In the genomic region with DNA sequence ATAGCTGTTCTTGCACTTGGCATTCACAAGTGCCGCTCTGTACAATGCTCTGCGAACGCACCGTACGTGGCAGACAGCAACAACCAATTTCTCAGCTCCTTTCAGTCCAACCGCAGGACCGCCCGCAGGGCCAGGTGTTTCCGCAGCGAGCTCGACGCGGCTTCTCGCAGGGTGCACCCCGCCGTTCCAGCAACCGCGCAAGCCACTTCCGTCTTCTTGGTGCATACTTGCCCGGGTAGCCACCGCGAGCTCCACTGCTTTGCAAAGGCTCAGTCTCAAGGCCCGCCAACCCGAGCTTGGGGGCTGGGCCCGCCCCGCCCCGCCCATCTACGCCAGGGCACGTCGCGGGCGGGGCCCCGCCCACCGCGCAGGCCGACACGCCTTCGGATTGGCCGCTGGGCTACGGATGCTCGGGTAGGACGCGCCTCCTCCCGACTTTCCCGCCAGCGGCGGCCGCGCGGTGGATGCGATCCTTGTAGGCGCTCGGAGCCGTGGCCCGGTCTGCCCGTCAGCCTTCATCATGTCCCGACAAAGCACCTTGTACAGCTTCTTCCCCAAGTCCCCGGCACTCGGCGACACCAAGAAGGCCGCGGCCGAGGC, we compare ENCODE assay signal across 8 mouse cellular contexts. TPM values are rescaled to one million over a fixed set of nuclear protein-coding genes. Genes with fewer than 3 reads are reported as not detected.
DNase-seq lines count a peak whose midpoint lies in the region; ATAC-seq and TF ChIP-seq lines count a peak whose summit lies in the region.

A gene (plus strand): TSS at position 434 of the 600 bp plus-strand sequence.

- H3K9ac ChIP-seq in heart, embryonic 12.5 days: peak within 1 kb of the TSS; percentile 90
- H3K9ac ChIP-seq in kidney, postnatal 0 days (ENCODE audit: low read depth, low read length): peak within 1 kb of the TSS; percentile 75
- peak within 1 kb of the TSS; percentile 94 for H3K9ac ChIP-seq in liver, embryonic 11.5 days (ENCODE audit: low read depth, low read length)
- H3K9ac ChIP-seq in stomach, embryonic 14.5 days (replicated peaks; ENCODE audit: low read depth, low read length): peak within 1 kb of the TSS; percentile 84

- H3K4me2 ChIP-seq in heart, embryonic 12.5 days: peak within 1 kb of the TSS; percentile 74
- peak within 1 kb of the TSS; percentile 58 for H3K4me2 ChIP-seq in kidney, postnatal 0 days (ENCODE audit: low read length)
- H3K4me2 ChIP-seq in liver, embryonic 11.5 days: peak within 1 kb of the TSS; percentile 86
- peak within 1 kb of the TSS; percentile 68 for H3K4me2 ChIP-seq in stomach, embryonic 14.5 days (replicated peaks; ENCODE audit: low read depth, low read length)

- H3K27me3 ChIP-seq in heart, embryonic 12.5 days (replicated peaks): no peaks in the 10 kb centered on the region
- H3K27me3 ChIP-seq in kidney, postnatal 0 days (ENCODE audit: insufficient read depth, low read length): no peaks in the 10 kb centered on the region
- H3K27me3 ChIP-seq in liver, embryonic 11.5 days (replicated peaks; ENCODE audit: control insufficient read depth, insufficient read depth, low read length): no peaks in the 10 kb centered on the region
- no peaks in the 10 kb centered on the region for H3K27me3 ChIP-seq in stomach, embryonic 14.5 days (ENCODE audit: control insufficient read depth, insufficient read depth, low read length)

- DNase-seq in B cell, adult 2 months: peak; percentile 92 to 94
- peak; percentile 97 for DNase-seq in brain, adult 2 months (ENCODE audit: low read depth, low spot score)
- peak; percentile 95 for DNase-seq in kidney, postnatal 0 days (ENCODE audit: low spot score)
- DNase-seq in liver, embryonic 11.5 days (ENCODE audit: low spot score): peak; percentile 89
- peak; percentile 97 for DNase-seq in naive thymus-derived CD4-positive, alpha-beta T cell, adult 2 months (ENCODE audit: low read depth)

- ATAC-seq in erythroblast, adult 5-6 weeks (replicated peaks; ENCODE audit: low FRiP score, poor library complexity, severe bottlenecking): peak; percentile 87
- peak; percentile 98 for ATAC-seq in heart, embryonic 12.5 days (ENCODE audit: insufficient number of reproducible peaks, low FRiP score)
- peak; percentile 97 for ATAC-seq in kidney, postnatal 0 days (replicated peaks; ENCODE audit: low FRiP score, low read depth)
- peak; percentile 96 for ATAC-seq in liver, embryonic 11.5 days (replicated peaks; ENCODE audit: low FRiP score)
- peak; percentile 98 for ATAC-seq in stomach, embryonic 14.5 days (ENCODE audit: insufficient number of reproducible peaks, insufficient read depth, low FRiP score, low read depth)

- under 1% methylated on average over 63 of the region's 63 CpGs for WGBS in heart, embryonic 12.5 days
- under 1% methylated on average over 56 of the region's 63 CpGs for WGBS in kidney, postnatal 0 days
- under 1% methylated on average over 63 of the region's 63 CpGs for WGBS in liver, embryonic 11.5 days
- under 1% methylated on average over 51 of the region's 63 CpGs for WGBS in stomach, embryonic 14.5 days

- no peaks in the 10 kb centered on the region for H3K9me3 ChIP-seq in heart, embryonic 12.5 days (replicated peaks)
- H3K9me3 ChIP-seq in kidney, postnatal 0 days (replicated peaks; ENCODE audit: low read length): no peaks in the 10 kb centered on the region
- no peaks in the 10 kb centered on the region for H3K9me3 ChIP-seq in liver, embryonic 11.5 days (ENCODE audit: control insufficient read depth, low read length)
- H3K9me3 ChIP-seq in stomach, embryonic 14.5 days (ENCODE audit: control insufficient read depth, low read depth, low read length): no peaks in the 10 kb centered on the region

- H3K36me3 ChIP-seq in heart, embryonic 12.5 days: peaks cover 15% of the 10 kb centered on the region; the same call in 1 of the 2 replicates
- no peaks in the 10 kb centered on the region for H3K36me3 ChIP-seq in kidney, postnatal 0 days (ENCODE audit: insufficient read depth, low read length)
- H3K36me3 ChIP-seq in liver, embryonic 11.5 days (ENCODE audit: control insufficient read depth, insufficient read depth, low read length): peaks cover 9% of the 10 kb centered on the region; the same call in 1 of the 2 replicates
- peaks cover 4% of the 10 kb centered on the region; the same call in 1 of the 2 replicates for H3K36me3 ChIP-seq in stomach, embryonic 14.5 days (ENCODE audit: control insufficient read depth, insufficient read depth, low read length)

- H3K27ac ChIP-seq in heart, embryonic 12.5 days (ENCODE audit: poor library complexity, severe bottlenecking): peak within 1 kb of the TSS; percentile 78
- peak within 1 kb of the TSS; percentile 76 for H3K27ac ChIP-seq in kidney, postnatal 0 days
- H3K27ac ChIP-seq in liver, embryonic 11.5 days (ENCODE audit: low read depth, low read length): peak within 1 kb of the TSS; percentile 84
- peak within 1 kb of the TSS; percentile 91 for H3K27ac ChIP-seq in stomach, embryonic 14.5 days (ENCODE audit: low read length)

- peaks cover 15% of the 10 kb centered on the region for H3K4me1 ChIP-seq in heart, embryonic 12.5 days (replicated peaks)
- H3K4me1 ChIP-seq in kidney, postnatal 0 days (replicated peaks; ENCODE audit: insufficient read depth, low read length): peaks cover 8% of the 10 kb centered on the region; the same call in 1 of the 2 replicates
- peaks cover 10% of the 10 kb centered on the region for H3K4me1 ChIP-seq in liver, embryonic 11.5 days (replicated peaks; ENCODE audit: control insufficient read depth, insufficient read depth, low read length)
- peaks cover 3% of the 10 kb centered on the region; the same call in 1 of the 2 replicates for H3K4me1 ChIP-seq in stomach, embryonic 14.5 days (ENCODE audit: control insufficient read depth, insufficient read depth, low read length)

- H3K4me3 ChIP-seq in heart, embryonic 12.5 days: peak within 1 kb of the TSS; percentile 86
- H3K4me3 ChIP-seq in kidney, postnatal 0 days (replicated peaks; ENCODE audit: low read depth, low read length): peak within 1 kb of the TSS; percentile 68
- peak within 1 kb of the TSS; percentile 86 for H3K4me3 ChIP-seq in liver, embryonic 11.5 days (ENCODE audit: low read depth, low read length)
- peak within 1 kb of the TSS; percentile 96 for H3K4me3 ChIP-seq in stomach, embryonic 14.5 days (ENCODE audit: low read depth, low read length)

- no peak for TF ChIP-seq CTCF in kidney, postnatal 0 days (IDR thresholded peaks at IDR 0.05; ENCODE audit: low read depth)

RNA-seq across cellular contexts. Expression of the gene that starts here (rescaled TPM):
- total RNA-seq in erythroblast, adult 5-6 weeks (2015; ENCODE audit: low replicate concordance): 15.2 and 21.5 TPM in 2 replicates
- total RNA-seq in erythroblast, adult 5-6 weeks (2017; ENCODE audit: low replicate concordance): 21.4 and 22.9 TPM in 2 replicates
- 40.3 and 43.3 TPM in 2 replicates for polyA plus RNA-seq in heart, embryonic 12.5 days (2016; fragmentation: Nextera tagmentation; extraction: Ambion mirVana)
- 28.6 and 32.0 TPM in 2 replicates for polyA plus RNA-seq in kidney, postnatal 0 days (2015; fragmentation: Nextera tagmentation; extraction: Ambion mirVana)
- polyA plus RNA-seq in liver, embryonic 11.5 days (2014; fragmentation: Nextera tagmentation; extraction: Ambion mirVana): 69.0 and 80.0 TPM in 2 replicates
- 50.6 and 55.0 TPM in 2 replicates for polyA plus RNA-seq in stomach, embryonic 14.5 days (2014; fragmentation: Nextera tagmentation; extraction: Ambion mirVana)

Comparison
In these comparisons a context has a peak if more than half of its experiments do, and no peak if none do; other contexts are left out.
1. Peak in every context shown above with its lines: DNase-seq, ATAC-seq, H3K4me3 ChIP-seq and H3K27ac ChIP-seq.